Mouse (Mus musculus) lung, embryonic 14.5 days (tissue): ENCODE data around the gene Gcc1. TPM values are rescaled to one million over a fixed set of nuclear protein-coding genes. Genes with fewer than 3 reads are reported as not detected.
A peak's percentile ranks its signal among the peaks of the same experiment; 100 is the strongest.

Experiments used
- ATAC-seq: fragments of 200-750 bp; cut with Nextera tagmentation; 2 replicates; pipeline ENCODE4 v1.8.0; 2017; ENCODE audit warnings: mild to moderate bottlenecking, moderate TSS enrichment, moderate library complexity; ENCODE audit not compliant: insufficient read depth
- DNase-seq: peaks from one replicate; pipeline ENCODE4 v3.0.0-alpha.2; 2015
- H3K27ac ChIP-seq: fragments of 300-500 bp; sonication (generic); 2 replicates; pipeline ENCODE4 v1.5.1; 2014; ENCODE audit warnings: low read depth, mild to moderate bottlenecking, moderate library complexity
- H3K27me3 ChIP-seq: fragments of 300-500 bp; sonication (generic); 2 replicates; pipeline ENCODE4 v1.6.1; 2014; ENCODE audit warnings: low read length, control low read depth; ENCODE audit not compliant: insufficient read depth
- H3K36me3 ChIP-seq: fragments of 300-500 bp; sonication (generic); 2 replicates; pipeline ENCODE4 v1.6.1; 2014; ENCODE audit warnings: control low read depth; ENCODE audit not compliant: insufficient read depth
- H3K4me1 ChIP-seq: fragments of 300-500 bp; sonication (generic); 2 replicates; pipeline ENCODE4 v1.6.1; 2014; ENCODE audit warnings: antibody characterized with exemption, control low read depth; ENCODE audit not compliant: insufficient read depth
- H3K4me2 ChIP-seq: fragments of 300-500 bp; sonication (generic); 2 replicates; pipeline ENCODE4 v1.6.1; 2014; ENCODE audit warnings: mild to moderate bottlenecking
- H3K4me3 ChIP-seq: fragments of 300-500 bp; sonication (generic); 2 replicates; pipeline ENCODE4 v1.5.1; 2014; ENCODE audit warnings: low read depth, low read length
- H3K9ac ChIP-seq: fragments of 300-500 bp; sonication (generic); 2 replicates; pipeline ENCODE4 v1.6.1; 2014
- H3K9me3 ChIP-seq: fragments of 300-500 bp; sonication (generic); 2 replicates; pipeline ENCODE4 v1.6.1; 2016; ENCODE audit warnings: low read depth, low read length, control low read depth
- CTCF ChIP-seq: IDR thresholded peaks from 2 replicates; pipeline ENCODE4 v1.5.1; 2016; ENCODE audit warnings: antibody characterized with exemption, low read depth
- WGBS: fragments of 180-500 bp; shearing (Covaris S2); extraction: QIAGEN DNeasy Blood & Tissue Kit; methylation state at CpG from one replicate; pipeline ENCODE4 v1.1.7; 2014; 5-methylcytosine and 5-hydroxymethylcytosine counted together
- polyA plus RNA-seq: library from polyadenylated mRNA; unstranded; fragments of >200 nt; fragmentation: Nextera tagmentation; extraction: Ambion mirVana; gene quantifications from 2 replicates; pipeline ENCODE4 v1.2.1, GENCODE M21; 2014

The Gcc1 gene
- polyA plus RNA-seq, 1 experiment from 2014 or later: 7.1 TPM

- no peak for DNase-seq
- Histone ChIP-seq H3K9ac (no peak overlapping the region), H3K4me2 (peak overlapping the region; percentile 63)
Observed at GRCm38 (mm10) chr6:28422651-28423290, 5.4 kb downstream of the Gcc1 start.

GRCm38 (mm10) chr6:28421469-28422000 lies 6.7 kb downstream of the Gcc1 start:
- no peaks in the 10 kb centered on the region for H3K9me3 ChIP-seq
- DNase-seq (peak; percentile 96), ATAC-seq (peak; percentile 86)
- H3K27ac ChIP-seq: peak overlapping the region; percentile 75
- WGBS: under 1% methylated on average over 27 of the region's 27 CpGs
- peak overlapping the region; percentile 79 for H3K9ac ChIP-seq
- H3K4me1 ChIP-seq: peaks cover 8% of the 10 kb centered on the region
- H3K27me3 ChIP-seq: no peaks in the 10 kb centered on the region
- peak; percentile 83 for TF ChIP-seq CTCF
- H3K4me2 ChIP-seq: peak overlapping the region; percentile 94
- H3K36me3 ChIP-seq: peaks cover 39% of the 10 kb centered on the region
- peak overlapping the region; percentile 85 for H3K4me3 ChIP-seq

More at GRCm38 (mm10) chr6:28422651-28423290, 5.4 kb downstream of the Gcc1 start:
- WGBS: 64% methylated on average over 15 of the region's 15 CpGs
- H3K9me3 ChIP-seq: no peaks in the 10 kb centered on the region
- ATAC-seq: no peak
- TF ChIP-seq CTCF: no peak
- H3K27ac ChIP-seq: peak overlapping the region; percentile 86; the same call in 1 of the 2 replicates
- peaks cover 8% of the 10 kb centered on the region for H3K4me1 ChIP-seq
- no peaks in the 10 kb centered on the region for H3K27me3 ChIP-seq
- H3K4me3 ChIP-seq: peak overlapping the region; percentile 89
- peaks cover 33% of the 10 kb centered on the region for H3K36me3 ChIP-seq

- 11% methylated on average over 13 of the region's 13 CpGs for WGBS
- Histone ChIP-seq H3K4me3 (peak overlapping the region; percentile 85), H3K9ac (peak overlapping the region; percentile 79), H3K9me3 (no peaks in the 10 kb centered on the region), H3K4me1 (peaks cover 8% of the 10 kb centered on the region), H3K27me3 (no peaks in the 10 kb centered on the region), H3K36me3 (peaks cover 32% of the 10 kb centered on the region), H3K27ac (peak overlapping the region; percentile 75; the same call in 1 of the 2 replicates), H3K4me2 (peak overlapping the region; percentile 94)
- no peak for TF ChIP-seq CTCF
- DNase-seq (no peak), ATAC-seq (no peak)
Observed at GRCm38 (mm10) chr6:28420865-28421264, 7.3 kb downstream of the Gcc1 start.

GRCm38 (mm10) chr6:28420361-28420760 lies 7.8 kb downstream of the Gcc1 start:
- peaks cover 8% of the 10 kb centered on the region for H3K4me1 ChIP-seq
- H3K4me3 ChIP-seq: peak overlapping the region; percentile 85
- H3K9ac ChIP-seq: peak overlapping the region; percentile 79
- peaks cover 31% of the 10 kb centered on the region for H3K36me3 ChIP-seq
- WGBS: 74% methylated on average over 17 of the region's 17 CpGs
- H3K27ac ChIP-seq: no peak overlapping the region
- H3K27me3 ChIP-seq: no peaks in the 10 kb centered on the region
- no peaks in the 10 kb centered on the region for H3K9me3 ChIP-seq
- ATAC-seq: no peak
- no peak for DNase-seq
- no peak for TF ChIP-seq CTCF
- peak overlapping the region; percentile 94 for H3K4me2 ChIP-seq

- H3K36me3 ChIP-seq: peaks cover 33% of the 10 kb centered on the region
- H3K27ac ChIP-seq: no peak overlapping the region
- H3K4me2 ChIP-seq: peak overlapping the region; percentile 94
- no peak overlapping the region for H3K9ac ChIP-seq
- no peaks in the 10 kb centered on the region for H3K27me3 ChIP-seq
- no peaks in the 10 kb centered on the region for H3K9me3 ChIP-seq
- peak overlapping the region; percentile 85 for H3K4me3 ChIP-seq
- ATAC-seq (no peak), DNase-seq (no peak)
- TF ChIP-seq CTCF: no peak
- 63% methylated on average over 2 of the region's 2 CpGs for WGBS
- peaks cover 8% of the 10 kb centered on the region for H3K4me1 ChIP-seq
Observed at GRCm38 (mm10) chr6:28419673-28420072, 8.5 kb downstream of the Gcc1 start.

- Histone ChIP-seq H3K27ac (no peak overlapping the region), H3K36me3 (peaks cover 33% of the 10 kb centered on the region), H3K9me3 (no peaks in the 10 kb centered on the region), H3K4me3 (no peak overlapping the region), H3K27me3 (no peaks in the 10 kb centered on the region), H3K4me2 (no peak overlapping the region), H3K9ac (no peak overlapping the region), H3K4me1 (peaks cover 8% of the 10 kb centered on the region)
- WGBS: 85% methylated on average over 14 of the region's 14 CpGs
- DNase-seq: peak; percentile 65
- no peak for TF ChIP-seq CTCF
- ATAC-seq: no peak
Observed at GRCm38 (mm10) chr6:28418449-28418848, 9.7 kb downstream of the Gcc1 start.

GRCm38 (mm10) chr6:28416981-28417380 lies 11.2 kb downstream of the Gcc1 start:
- H3K36me3 ChIP-seq: peaks cover 33% of the 10 kb centered on the region
- no peak overlapping the region for H3K4me3 ChIP-seq
- no peak for DNase-seq
- H3K27me3 ChIP-seq: no peaks in the 10 kb centered on the region
- ATAC-seq: no peak
- no peak overlapping the region for H3K27ac ChIP-seq
- H3K9ac ChIP-seq: no peak overlapping the region
- 58% methylated on average over 4 of the region's 4 CpGs for WGBS
- peaks cover 8% of the 10 kb centered on the region for H3K4me1 ChIP-seq
- H3K4me2 ChIP-seq: no peak overlapping the region
- H3K9me3 ChIP-seq: no peaks in the 10 kb centered on the region
- TF ChIP-seq CTCF: no peak
